Mouse (Mus musculus): Measurements from ENCODE around the gene Fam216a.

The Fam216a gene

DNA sequence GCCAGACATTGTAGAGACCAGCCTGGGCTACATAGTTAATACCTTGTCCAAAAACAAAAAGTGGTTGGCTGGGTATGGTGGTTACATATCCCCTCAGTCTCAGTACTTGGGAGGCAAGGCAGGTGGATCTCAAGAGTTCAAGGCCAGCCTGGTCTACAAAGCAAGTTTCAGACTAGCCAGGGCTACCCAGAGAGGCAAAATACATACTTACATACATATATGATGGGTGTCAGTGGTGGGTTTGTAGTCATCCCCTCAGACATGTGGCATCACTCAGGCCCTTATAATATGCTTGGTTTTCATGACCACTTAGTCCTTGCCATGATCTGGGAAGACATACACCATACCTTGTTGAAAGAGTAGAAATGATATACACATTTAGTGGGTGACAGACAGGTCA is 18.5 kb upstream of the Fam216a start:
- no peak for DNase-seq

DNA sequence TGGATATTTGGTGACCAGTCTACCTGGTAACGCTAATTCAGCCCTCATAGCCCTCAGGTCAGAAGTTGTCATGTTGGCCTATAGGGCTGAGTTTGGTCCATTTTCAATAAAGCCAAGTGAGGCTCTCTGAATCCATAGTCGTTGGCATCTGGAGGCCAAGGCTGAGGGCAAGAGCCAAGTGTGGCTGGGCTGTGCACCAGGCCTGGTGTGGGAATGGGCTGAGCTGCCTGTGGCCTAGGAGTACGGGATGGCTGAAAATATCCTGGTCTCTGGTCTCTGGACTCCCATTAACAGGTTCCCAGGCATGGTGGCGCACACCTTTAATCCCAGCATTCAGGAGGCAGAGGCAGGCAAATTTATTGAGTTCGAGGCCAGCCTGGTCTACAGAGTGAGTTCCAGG is 17.8 kb upstream of the Fam216a start:
- DNase-seq, result no peak

DNA sequence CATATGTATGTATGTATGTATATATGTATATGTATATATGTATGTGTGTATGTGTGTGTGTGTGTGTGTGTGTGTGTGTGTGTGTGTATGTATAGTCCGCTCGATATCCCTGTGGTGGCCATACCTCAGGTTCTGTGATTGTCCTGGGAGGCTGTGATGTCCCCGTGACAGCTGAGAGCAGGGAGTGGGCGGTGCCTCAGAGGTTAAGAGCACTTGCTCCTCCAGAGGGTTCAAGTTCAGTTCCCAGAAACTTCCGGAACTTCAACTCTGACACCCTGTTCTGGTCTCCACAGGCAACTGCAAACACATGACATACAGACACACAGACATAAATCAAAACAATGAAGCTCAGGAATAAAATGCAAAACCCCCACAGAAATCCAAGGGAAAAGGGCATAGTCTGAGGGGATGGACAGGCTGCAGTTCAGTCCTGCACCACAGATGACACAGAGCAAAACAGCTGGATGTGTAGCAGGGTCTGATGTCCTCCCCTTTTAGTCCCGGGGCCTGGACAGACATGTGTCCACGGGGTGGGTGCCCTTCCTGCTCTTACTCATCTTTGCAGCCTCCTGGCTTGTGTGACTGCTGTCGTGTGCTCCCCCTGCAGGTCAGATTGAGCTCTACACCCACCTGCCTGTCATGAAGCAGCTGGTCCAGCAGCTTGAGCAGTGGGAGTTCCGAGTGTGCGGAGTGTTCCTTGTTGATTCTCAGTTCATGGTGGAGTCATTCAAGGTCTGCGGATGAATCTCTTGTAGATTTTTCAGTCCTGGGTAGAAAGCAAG is 7.4 kb upstream of the Fam216a start:
- DNase-seq, result peak; percentile 81 to 82

DNA sequence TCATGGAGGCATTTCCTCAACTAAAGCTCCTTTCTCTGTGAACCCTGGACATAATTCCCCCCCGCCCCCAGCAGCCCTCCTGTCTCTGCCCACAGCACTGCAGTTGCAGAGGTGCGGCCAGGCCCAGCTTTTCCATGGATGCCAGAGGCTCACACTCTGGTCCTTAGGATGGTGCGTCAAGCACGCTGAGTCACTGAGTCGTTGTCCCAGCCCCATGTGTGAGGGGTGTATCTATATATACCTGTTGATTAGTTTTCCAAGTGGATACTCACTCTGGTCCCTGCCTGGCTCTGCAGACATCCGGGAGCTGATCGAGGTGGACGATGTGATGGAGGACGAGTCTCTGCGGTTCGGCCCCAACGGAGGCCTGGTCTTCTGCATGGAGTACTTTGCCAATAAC is 6.0 kb upstream of the Fam216a start:
- DNase-seq, result no peak

DNA sequence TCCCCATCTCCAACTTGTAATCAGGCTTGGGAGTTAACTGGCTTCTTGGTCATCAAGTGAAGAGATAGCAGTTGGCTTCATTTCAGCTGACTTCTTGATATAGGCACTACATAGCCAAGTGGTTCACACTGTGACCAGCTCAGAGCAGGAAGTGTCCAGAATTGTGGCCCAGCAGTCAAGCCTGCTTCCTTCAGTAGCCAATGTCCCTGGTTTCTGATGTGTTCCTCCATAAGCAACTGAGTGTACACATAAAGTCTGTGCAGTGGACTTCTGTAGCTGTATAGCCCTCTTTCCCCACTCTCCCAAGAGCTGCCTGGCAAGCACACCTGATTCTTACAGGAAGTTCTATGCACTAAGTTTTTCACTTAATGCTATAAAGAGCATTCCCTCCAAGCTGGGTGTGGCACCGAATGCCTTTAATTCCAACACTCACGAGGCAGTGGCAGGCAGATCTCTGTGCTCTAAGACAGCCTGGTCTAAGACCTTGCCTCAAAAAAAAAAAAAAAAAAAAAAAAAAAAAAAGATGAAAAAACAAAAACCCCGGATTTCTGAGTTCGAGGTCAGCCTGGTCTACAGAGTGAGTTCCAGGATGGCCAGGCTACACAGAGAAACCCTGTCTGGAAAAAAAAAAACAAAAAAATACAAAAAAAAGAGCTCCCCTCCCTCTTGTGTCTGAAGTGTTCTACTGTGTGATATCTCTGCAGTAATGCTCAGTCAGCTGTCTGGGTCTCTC is 5.1 kb upstream of the Fam216a start:
- DNase-seq, result no peak

DNA sequence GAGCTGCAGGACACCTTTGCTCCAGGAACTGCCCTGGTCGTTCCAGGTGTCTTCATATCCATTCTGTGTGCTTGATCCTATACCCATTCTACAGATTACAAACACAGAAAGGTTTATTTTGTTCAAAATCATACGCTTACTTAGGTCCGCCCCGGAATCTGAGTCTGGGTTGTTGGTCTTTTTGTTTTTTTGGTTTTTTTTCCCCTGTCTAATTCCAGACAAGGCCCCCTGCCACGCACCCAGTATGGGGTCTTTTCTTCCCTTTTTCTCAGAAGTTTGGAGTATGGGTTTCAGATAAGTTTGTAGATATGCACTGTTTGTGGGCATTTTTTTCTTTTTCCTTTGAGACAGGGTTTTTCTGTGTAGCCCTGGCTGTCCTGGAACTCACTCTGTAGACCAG is 714 bp upstream of the Fam216a start:
- no peak for DNase-seq

DNA sequence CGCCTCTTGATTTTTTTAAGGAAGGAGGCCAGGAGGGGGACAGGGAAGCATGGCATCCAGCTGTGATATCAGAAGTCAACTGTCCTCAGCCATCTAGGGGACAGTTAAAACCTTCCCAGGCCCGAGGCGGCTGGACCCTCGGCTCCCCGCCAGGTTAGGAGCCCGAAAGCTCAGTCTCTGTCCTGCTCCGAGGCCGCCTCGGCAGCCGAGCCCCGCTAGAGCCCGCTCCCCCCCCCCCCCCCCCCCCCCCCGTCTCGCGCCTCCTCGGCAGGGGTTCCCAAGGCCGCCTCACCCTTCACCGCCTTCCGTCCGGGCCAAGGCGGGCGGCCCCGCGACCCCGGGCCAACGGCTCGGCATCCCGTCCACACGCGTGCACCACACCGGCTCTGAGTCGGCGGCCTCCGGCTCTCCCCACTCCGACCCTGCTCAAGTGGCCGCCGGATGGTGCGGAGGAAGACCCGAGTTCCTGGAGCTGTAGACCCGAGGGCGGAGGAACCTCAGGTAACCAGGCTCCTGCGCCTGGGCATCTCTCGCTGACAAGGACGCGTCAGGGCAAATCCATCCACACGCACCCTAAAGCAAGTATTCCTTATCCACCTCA is 473 bp downstream of the Fam216a start, which contains the start of gene Gpn3:
TSS of gene Gpn3 (plus strand) at position 286 of the 601 bp plus-strand sequence.
- no peak for DNase-seq

DNA sequence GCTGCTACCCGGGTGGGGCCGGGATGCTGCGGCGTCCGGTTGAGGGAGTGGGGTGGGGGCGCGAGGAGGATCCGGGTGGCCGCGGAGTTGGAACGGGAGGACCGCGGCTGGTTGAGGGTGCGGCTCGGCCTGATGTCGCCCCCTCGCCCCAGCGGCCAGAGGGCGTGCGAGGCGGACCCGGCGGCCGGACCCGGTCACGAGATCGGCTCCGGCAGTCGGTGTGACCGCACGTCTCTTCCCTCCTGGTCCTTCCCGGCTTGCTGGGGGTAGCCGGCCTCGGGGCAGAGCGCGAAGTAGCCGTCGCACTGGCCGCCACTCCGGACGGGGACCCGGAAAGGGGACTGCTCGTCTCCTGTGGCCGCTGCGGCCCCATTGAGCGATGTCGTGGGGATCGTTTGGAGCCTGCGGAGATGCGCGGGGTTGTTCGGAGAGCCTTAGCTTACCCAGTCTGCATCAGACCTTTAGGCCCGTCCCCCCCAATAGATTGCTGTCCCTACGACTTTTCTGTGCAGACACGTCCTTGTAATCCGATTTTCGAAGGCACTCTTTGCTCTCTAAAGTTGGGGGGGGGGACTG is 17.6 kb downstream of the Fam216a start:
- DNase-seq, result no peak

DNA sequence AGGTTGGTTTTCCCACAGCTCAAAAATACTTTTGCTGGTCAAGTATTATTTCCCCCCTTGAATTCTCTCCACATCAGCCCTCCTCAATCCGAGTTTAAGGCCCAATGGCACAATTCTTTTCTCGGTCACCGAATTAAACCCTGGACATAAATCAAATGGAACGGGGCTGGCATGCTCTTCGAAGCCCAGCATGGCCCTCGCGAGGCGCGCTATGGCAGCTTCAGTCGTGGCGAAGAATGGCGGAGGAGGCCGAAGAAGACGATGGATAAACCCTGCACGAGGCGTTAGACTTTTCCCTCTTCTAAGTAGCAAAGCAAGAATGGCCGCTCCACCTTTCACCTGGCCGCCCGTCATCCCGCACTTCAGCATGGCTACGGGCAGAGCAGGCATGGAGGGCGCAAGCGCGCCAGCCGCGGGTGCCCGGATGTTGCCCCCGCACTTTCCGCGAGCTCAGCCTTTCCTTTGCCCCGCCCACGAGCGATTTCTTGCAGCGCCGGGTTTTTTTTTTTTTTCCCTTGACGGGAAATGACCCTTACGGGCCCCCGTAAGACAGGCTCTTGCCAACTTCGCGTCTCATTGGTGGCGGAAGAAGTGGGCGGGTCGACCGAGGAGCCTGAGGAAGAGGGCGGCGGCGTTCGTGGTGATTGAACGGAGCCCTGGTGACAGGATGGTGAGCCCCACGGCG is 18.2 kb downstream of the Fam216a start, which contains the start of the genes Rad9b and Vps29:
TSS of gene Rad9b (minus strand) at position 427 of the 685 bp plus-strand sequence.
TSS of gene Vps29 (plus strand) at position 563 of the 685 bp plus-strand sequence.
- peak; percentile 98 to 99 for DNase-seq

DNA sequence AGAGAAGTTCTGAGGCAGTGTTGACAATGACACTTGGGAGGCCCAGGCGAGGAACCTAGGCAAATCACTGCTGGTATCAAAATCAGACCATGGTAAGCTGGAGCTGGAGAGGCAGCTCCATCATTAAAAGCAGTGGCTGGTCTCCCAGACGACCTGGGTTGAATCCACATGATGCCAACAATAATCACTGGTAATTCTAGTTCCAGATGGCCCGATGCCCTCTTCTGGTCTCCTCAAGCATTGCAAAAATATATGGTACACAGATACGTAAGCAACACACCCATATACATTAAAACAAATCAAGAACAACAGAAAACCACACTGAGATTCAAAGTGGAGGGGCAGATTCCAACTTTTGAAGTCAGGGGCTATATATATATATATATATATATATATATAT is 26.4 kb downstream of the Fam216a start:
- DNase-seq, result no peak

DNA sequence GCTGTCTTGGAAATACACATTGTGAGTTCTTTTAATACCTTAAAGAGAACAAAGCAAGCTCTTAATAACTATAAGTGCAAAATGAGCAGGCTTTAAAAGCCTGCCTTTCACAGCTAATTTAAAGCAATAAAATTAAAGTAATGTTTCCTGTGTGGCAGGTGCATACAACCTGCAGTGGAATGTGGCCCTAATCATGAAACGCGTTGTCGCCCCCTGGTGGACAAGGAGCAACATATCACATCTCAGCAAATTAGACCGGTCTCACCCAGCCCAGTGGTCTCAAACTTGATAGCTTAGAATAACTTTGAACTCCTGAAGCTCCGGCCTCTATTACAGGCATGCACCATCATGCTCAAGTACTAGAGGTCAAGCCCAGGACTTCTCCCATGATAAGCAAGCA is 27.9 kb downstream of the Fam216a start:
- peak; percentile 91 for DNase-seq

DNA sequence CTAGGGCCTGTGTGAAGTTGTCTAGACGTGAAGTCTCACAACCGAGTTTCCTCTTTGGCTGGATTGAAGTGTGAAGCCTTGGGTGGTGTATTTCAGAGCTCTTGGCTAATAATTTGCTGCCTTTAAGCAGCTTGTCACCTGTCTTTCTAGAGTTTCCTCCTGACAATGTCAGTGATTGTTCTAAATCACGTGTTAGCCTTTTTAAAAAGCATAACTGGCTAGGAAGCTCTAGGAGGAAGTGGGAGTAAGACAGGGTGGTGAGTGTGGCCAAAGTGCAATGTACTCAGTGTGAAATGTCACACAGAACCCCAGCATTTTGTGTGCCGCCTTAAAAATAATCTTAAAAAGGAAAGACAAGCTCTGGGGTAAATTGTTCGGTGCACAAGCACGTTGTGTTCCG is 28.4 kb downstream of the Fam216a start:
- DNase-seq, result peak; percentile 32 to 42

DNA sequence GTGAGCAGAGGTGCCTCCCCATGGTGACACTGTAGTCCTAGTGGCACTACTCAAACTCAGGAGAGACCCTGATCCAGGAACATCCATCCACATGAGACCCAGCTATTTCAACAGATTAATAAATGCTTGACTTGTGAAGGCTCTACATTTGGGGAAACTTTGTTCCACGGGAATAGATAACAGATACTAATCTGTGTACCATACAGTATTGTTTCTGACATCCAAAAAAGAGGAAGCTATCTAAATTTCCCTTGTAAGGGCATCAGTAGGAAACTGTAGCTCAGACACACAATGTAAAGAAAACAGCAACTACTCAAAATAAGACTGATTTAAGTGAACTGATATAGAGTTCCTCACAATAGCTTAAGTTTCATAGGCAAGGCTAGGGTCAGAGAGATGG is 29.3 kb downstream of the Fam216a start:
- no peak for DNase-seq

DNA sequence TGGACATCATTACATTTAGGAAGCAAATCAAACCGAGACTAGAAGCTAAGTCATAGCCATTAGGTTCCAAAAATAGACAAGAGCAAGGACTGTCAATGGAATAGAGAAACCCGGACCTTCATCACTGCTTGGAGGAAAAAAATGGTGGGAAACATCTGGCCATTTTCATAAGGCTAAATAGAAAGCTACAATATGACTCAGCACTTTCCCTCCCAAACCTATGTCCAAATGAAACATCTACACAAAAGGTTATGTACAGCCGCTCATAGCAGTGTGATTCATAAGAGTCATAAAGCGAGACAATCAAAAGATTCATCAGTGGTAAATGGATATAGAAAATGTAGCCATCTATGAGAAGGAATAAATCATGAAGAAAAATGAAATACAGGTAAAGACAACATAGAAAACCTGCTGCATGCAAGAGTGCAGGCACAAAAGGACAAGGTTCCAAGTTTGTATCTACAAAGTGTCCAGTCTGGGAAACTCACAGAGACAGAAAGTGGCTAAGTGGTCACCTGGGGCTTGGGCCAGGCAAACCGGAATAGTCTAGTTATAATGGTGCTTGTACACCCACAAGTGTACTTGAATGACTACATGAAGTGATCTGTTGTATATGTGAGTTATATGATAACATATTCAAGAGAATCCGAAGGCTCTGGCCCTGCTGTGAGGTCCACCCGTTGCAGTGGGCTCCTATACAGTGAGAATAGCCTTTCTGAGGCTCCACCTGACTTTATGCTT is 35.4 kb downstream of the Fam216a start:
- no peak for DNase-seq

DNA sequence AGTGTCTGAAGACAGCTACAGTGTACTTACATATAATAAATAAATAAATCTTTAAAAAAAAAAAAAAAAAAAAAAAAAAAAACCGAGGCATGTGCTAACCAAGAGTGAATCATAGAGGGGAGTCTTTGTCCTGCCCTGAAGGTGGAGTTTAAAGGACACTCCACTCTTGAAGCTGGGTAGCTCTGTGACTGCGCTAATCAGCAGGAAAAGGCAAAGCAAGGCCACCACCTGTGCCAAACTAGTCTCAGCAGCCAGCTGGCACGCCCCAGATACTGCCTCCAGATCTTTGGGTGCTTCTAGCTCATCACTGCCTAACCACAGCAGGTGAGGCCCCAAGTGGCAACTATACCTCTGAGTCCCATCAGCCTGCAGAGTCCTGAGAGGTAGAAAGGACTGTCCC is 37.5 kb downstream of the Fam216a start:
- no peak for DNase-seq

DNA sequence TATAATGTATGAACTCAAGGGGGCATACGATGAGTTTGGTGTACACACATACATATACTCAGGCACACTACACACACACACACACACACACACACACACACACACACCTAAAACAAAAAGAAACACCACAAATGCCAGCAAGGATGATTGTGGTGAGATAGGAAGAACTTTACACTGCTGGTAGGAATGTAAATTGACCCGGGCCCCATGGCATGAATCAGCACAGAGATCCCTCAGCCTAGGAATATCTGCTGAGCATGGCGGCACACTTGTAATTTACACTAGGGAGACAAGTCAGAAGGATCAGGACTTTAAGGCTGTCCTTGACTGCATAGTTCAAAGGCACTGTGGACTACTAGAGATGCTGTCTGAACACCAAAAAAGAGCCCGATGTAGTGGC is 41.9 kb downstream of the Fam216a start:
- no peak for DNase-seq

DNA sequence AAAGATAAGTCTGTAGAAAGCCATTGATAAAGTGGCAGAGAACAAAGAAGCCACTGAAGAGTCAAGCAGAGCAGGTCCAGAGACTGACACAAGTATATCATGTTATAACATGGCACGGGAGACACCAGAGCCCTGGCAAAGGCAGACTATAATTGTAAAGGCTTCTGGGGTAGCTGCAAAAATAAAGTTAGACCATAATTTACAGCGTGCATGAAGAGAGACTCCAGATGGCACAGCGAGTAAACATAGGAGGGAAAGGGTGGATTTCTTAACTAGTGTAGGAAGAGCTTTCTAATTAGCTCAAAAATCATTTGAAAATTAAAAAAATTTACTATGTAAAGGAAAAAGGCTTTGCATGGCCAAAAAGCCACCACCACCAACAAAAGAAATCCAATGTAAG is 44.9 kb downstream of the Fam216a start:
- DNase-seq, result no peak

DNA sequence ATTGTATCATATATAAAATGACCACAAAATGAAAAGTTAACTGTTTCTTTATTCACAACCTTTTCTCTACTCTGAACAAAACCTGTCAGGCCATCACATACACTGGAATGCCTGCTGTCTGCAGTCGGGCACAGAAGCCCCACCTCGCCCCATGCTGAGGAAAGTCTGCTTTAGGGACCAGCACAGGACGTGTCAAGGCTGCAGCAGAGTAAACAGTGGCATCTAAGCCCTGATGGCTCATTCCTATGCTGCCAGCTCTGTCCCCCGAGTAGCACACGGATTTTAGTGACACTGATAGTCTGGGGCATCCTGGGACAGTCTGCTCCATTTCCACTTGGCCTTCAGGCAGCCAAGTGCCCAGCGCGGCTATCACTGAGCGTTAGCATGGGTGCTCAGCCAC is 46.7 kb downstream of the Fam216a start:
- DNase-seq, result no peak

DNA sequence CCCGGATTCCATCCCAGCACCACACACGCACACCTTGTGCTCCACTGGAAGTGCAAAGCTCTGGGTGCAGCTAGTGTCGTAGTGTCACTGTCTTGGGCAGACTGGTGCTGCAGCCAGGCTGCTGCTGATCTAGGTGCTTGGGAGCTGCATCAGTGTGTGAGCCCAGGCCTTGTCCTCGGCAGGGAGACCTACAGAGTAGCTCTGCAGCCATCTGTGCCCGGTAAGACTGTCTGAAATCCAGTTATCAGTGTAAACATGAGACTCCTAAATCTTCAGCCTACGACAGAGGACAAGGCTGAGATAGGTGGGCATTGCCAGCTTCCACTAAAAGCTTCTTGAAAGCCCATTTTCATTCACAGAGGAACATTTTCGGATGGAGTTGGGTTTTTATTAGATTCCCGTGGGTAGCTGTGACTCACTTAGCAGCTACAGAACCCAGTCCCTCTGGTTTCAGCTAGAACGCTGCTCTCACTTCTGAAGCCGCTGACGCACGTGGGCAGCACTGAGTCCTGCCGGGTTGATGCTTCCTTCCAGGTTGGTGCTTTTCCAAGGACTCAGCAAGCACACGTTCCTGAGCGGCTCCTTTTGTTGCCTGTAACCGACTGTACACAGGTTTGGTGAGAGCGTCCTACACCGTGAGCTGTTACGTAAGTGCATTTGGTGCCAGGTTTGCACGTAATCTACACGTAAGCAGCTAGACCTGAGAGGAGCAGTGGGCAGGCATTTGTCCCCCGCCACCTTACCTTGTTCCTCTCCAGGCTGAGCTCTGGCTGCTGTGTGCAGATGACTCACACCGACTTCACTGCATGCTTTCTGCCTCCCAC is 47.3 kb downstream of the Fam216a start:
- DNase-seq, result no peak

DNA sequence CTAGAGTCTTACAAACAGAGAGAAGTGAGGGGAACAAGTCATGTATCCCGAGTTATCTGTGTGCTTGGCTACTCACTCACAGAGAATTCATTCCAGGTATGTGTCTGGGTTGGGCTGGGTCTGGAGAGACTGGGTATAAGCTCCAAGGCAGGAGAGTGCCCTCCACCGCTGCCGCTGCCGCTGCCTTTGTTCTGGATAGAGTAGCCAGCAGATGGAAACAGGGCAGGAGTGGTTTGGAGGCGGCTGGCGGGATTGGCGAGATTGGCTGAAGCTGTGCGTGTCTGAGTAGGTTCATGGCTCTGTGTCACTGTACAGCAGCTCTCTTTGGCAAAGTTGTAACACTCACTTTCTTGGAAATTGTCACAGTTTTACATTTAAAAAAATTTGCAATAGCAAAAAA is 48.6 kb downstream of the Fam216a start:
- DNase-seq, result no peak

DNA sequence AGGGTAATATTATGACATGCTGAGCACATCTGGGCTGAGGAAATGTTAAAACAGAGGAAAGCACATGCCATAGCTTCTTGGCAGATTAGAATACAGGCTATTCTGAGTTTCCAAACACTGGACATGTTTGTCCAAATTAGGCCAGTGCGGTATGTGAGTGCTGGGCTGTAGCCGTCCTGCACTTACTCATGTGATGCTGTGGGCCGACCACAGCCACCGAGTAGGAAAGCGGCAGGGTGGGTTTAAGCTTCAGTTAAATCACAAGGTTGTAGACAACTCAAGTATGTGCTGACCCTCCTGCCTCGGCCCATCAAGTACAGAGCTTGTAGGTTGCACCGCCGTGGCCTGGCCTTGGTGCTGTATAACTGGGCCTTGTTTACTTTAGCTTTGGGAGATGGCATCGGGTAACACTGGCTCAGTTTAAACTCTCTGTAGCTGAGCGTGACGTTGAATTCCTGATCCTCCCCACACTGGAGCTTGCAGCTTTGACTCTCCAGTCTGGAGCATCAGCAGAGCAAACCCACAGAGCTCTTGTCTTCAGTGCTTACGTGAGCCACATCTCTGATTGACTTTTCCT is 51.9 kb downstream of the Fam216a start:
- DNase-seq, result no peak

All from B cell, adult 2 months (primary cell).